Mouse (Mus musculus) mouse trophoblast stem cell (cell line): ENCODE measurements around the gene Lrrc66.

Experiments used
- in situ Hi-C, 2 experiments: fragments of 300-500 bp; cut with MseI, MboI; formaldehyde crosslinking; loops; 2 replicates in 1 of 2; 3 replicates in 1 of 2; pipeline ENCODE4 v1.15.1; 2025

Gene Lrrc66

DNA sequence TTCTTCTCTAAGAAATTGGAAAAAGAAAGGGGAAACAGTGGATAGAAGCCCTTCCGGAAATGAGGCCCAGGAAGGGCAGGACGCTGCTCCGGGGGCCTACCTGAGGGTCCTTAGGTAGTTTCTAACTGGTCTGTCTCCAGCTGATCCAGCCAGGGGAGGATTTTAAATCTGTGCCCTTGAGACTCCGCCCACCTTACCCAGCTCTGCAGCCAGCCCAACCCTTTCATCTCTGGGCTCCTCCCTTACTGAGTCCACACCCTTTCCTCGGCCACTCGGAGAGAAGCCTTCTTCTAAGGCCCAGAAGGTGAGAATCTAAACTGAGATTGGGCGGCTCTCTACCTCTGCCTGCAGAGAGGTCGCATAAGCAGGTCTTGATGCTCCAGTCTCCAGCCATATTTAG lies at the start of gene Lrrc66:
TSS of gene Lrrc66 (minus strand) at position 236 of the 400 bp plus-strand sequence.
- in situ Hi-C loops, result loop anchor here (5.0 to 10.0 kb wide), 3 partner anchors 87 to 205 kb away; no protein-coding TSS in a partner anchor

DNA sequence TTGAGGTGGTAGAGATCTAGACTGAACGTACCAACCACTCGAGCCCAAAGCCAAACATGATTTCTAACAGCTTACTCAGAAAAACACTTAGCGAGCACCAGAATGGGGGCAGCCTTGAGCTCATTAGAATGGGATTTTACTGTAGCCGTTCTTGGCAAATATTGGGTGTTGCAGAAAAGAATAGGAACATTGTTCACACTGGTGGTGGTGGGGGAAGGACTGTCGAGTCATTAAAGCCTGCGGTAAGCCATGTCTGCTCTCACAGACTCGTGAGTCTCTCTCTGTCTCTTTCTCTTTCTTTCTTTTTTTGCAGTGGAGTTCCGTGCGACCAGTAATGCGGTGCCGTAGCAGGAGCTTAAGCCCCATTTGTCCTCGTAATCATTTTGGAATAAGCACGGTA lies 44.3 kb upstream of the Lrrc66 start:
- in situ Hi-C loops, result loop anchor here in 1 of 2 experiments (25.0 kb wide), 1 partner anchor 611 kb away; no protein-coding TSS in a partner anchor

DNA sequence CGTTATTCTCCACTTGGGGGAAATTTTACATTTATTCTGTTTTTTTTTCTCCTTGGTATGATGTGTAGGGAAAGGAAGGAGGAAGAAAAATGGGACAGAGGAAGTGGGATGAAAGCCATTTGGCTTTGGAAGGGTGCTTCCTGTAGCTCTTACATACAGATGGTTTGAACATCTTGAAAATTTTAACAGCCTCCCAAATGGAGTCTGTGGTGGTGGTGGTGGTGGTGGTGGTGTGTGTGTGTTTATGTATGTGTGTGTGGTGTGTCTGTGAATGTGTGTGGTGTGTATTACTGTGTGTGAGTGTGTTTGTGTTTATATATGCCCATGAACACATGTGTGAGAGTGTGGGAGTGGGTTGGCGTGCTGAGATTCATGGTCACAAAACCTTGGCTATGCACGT lies 43.3 kb upstream of the Lrrc66 start:
- in situ Hi-C loops, result loop anchor here in 1 of 2 experiments (25.0 kb wide), 1 partner anchor 612 kb away; no protein-coding TSS in a partner anchor

DNA sequence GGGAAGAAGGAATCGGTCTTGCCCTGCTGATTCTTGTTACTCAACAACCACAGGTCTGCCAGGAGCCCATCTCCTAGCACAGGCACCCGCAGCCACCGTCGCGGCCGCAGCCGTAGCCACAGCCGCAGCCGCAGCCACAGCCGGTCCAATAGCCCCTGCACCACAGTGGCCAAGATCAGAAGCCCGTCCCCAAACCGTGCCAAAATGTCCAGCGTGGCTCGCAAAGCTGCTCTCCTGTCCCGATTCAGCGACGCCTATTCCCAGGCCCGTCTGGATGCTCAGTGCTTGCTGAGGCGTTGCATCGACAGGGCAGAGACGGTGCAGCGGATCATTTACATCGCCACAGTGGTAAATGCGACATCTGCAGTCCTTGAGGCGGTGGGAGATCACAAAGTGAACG lies 37.1 kb upstream of the Lrrc66 start:
- in situ Hi-C loops, result no loop called here

DNA sequence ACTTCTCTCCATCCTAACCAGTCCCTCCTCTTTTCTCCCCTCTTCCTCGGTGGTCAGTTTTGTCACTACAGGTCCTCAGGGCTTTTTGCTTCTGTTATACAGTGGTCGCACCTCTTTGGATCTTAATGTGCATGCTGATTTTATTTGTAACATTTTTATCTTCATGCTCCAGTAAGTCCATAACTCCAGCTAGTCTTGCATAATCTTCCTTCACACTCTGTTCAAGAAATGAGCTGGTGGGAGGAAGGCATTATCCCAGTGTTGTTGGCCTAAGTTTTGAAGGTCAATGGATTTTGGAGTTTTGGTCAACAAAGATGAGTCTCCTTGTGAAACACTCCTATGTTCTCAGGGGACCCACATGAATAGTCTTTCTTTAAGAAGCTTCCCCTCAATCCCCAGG lies 35.6 kb upstream of the Lrrc66 start:
- in situ Hi-C loops, result no loop called here

DNA sequence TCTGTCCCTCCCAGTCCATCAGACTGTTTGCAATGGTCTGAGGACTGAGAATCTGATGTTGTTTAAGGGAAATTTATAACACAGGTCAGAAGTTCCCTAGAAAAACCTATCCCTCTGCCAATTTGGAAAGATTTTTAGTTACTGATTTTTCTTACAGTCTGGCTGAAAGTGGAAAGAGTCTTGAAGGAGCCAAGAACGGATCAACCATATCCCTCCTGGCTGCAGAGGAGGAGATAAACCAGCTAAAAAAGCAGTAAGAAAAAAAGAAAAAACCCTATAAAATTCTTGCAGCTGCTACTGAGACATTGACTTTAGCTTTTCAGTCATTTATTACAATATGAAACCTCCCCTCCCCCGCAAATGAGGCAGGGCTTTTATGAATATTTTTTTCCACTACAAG lies 34.4 kb upstream of the Lrrc66 start:
- in situ Hi-C loops, result no loop called here

DNA sequence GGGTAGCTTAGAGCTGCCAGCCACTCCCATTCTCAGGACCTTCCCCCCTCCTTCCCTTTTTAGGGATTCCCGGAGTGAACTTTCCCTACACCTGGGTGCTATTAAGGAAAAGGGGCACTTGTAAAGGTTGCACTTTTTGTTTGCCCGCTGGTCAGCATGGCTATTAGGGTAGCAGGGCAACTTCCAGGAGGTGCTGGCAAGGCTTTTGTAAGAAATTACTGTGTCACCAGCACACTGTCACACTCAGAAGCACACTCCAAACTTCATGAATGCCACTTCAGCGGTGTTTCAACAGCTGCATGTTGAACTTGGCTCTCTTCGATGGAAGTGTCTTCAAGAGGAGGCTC lies 19.5 kb upstream of the Lrrc66 start:
- in situ Hi-C loops, result no loop called here

DNA sequence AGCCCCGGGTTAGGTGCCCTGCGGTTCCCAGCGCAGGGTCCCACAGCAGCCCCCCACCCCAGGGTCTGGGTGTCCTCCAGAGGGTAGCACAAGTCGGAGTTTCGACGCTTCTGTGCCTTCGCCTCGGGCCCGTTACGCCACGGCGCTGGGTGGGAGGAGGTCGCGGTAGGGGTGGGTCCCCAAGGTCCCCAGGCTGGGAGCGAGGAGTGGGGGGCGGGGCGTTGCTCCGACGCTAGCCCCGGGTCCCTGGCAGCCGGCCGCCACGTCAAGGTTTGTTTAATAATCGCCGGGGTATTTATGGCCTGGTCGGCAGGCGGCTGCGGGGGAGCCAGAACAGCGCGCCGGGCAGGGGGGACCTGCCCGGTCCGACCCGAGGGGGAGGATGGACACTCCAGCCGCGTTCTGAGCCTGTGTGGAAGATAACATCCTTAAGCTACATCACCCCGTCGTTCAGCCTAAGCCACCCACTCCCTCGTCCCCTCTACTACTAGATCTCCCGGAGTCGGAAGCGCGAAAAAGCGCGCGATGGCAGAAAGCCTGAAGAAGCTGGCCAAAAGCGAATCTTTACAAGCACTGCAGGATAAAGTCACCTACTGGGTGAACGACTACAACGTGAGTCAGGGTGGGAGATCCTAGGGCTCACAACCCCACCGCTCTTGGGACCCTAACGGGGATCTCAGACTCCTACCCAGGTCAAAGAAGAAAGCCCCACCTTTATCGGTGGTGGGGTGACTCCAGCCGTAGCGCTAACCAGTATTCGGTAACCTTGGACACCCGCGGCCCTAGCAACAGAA lies 18.9 kb upstream of the Lrrc66 start, which contains the start of gene Spata18:
TSS of gene Spata18 (plus strand) at position 319 of the 794 bp plus-strand sequence.
- in situ Hi-C loops, result no loop called here

DNA sequence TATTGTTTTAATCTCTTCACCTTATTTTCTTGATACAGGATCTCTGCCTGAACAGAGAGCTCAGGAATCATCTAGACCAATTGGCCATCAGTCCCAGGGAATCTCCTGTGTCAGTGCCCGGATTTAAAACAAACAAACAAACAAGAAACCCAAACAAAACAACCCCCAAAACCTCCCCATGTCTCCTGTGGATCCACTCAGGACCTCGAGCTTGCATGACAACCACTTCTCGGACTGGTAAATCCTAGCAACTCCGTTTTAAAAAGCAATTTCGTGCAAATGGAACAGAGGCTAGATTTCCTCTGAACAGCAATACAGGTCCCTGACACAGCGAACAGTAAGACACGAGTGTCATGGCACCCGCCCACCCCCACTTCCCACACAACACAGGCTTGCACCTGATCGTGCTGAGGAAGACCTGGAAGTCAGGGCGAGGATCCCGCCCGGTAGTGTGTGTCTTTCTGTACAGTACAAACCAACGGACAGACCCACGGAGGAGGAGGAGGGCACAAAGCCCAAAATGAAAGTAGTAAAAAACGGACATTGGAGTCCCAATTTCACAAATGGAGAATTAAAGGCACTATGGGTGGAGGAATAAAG lies 18.1 kb upstream of the Lrrc66 start:
- in situ Hi-C loops, result no loop called here

DNA sequence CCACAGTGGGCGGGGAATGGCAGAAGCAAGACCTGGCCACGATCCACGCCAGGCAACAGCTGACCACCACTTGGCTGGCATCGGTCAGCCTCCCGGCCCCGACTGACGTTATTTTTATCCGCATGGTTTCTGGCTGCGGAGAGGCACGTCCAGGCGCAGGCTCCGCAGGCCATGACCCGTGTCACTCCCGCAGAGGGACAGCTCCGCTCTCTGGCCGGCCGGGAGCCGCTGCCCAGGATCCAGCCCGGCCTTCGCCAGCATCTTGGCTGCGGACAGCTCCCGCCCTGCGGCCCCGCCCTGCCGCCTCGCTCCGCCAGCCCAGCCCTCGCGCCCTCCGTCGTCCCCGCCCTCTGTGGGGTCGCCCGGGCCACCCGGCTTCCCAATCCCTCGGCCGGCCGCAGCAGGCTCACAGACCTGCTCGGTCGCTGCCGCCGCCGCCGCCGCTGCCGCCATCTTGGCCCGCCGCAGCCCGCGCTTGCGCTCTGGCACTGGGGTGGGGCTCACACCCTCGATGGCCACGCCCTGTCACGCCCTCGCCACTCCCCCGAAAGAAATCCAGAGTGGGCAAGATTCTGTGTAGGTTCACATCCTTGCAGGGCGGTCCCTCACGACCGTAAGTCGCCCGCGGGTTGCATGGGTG lies 15.1 kb upstream of the Lrrc66 start, which contains the start of gene Sgcb:
TSS of gene Sgcb (minus strand) at position 530 of the 640 bp plus-strand sequence.
- in situ Hi-C loops, result no loop called here

DNA sequence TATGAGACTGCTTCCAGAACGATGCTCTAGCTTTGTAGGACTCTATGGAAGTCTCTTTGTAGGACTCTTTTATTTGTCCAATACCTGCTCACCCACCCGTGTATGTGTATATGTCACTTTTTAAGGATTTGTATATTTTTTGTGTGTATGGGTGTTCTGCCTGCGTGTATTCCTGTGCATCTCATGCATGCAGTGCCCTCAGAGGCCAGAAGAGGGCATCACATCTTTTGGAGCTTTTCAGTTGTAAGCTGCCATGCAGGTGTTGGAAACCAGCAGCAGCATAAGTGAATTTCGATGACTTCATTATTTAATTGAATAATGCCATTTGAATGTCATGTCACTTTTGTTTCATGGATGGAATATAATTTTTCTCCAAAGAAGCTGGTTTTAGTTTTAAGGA lies 9.8 kb upstream of the Lrrc66 start:
- in situ Hi-C loops, result no loop called here

DNA sequence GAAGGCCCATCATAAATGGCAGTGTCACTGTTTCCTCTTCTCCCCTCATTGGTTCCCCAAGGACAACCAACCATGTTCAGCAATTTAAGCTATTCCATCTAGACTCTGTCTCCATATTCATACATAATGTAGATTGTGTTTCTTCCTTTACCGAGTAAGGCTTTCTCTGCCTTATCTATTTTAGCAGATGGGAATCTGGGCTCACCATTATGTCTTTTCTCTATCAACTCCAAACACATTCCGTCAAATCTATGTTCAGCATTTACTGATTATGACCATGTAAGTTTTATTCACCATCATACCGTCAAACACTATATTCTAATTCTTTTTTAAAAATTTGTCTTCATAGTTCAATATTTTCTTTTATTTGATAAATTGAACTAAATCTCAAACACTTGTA lies 8.7 kb upstream of the Lrrc66 start:
- in situ Hi-C loops, result no loop called here

DNA sequence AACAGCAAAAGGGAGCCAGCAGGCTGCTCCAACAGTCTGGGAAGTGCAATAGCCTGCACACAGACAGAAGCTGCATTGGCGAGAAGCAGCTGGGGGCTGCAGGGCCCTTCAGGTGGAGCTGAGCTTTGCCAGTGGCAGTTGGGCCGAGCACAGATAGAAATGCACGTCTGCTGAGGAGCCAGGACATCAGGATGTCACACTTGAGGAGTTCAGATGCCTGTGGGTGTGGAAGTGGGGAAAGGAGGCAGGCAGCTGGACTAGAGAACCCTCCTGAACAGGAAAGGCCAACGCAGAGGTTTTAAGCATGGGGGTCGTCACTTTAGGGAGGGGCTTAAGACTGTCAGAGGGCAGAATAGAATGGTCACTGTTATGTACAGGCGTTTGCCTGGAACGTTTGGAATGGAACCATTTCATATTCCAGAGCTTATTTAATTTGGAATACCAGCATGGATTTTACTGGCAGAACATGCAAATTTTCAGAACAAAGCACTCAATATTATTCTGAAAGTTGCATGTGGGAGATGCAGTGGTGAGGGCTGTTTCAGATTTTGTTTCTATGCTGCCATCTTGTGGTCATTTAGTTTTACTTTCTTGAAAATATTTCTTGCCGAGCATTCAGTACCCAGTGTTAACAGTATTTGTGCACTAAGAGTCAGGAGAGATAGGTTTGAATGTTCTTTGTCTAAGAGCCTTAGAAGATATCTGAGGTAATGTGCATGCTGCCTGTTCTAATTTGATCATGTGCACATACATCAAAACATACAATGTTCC lies 5.2 kb upstream of the Lrrc66 start:
- in situ Hi-C loops, result loop anchor here (5.0 to 10.0 kb wide), 2 partner anchors 93 to 205 kb away; no protein-coding TSS in a partner anchor

DNA sequence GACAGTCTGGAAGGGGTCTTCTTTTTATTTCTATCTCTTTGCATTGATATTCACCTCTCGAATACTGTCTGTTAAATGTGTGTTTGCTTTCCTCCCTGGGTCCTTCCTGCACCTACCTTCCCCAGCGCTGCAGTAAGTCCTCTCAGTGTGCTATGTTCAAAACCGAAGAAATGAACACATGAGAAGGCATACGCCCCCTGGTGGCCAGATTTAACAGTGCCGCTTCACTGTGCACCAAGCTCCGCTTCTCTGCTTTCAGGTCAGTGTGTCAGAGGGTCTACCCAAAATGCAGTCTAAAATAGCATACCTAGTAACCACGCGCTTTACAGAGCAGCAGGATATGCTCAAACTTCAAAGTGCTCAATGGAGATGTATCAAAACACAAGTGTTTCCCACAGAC lies 815 bp upstream of the Lrrc66 start:
- in situ Hi-C loops, result loop anchor here (5.0 to 10.0 kb wide), 3 partner anchors 88 to 206 kb away; no protein-coding TSS in a partner anchor

DNA sequence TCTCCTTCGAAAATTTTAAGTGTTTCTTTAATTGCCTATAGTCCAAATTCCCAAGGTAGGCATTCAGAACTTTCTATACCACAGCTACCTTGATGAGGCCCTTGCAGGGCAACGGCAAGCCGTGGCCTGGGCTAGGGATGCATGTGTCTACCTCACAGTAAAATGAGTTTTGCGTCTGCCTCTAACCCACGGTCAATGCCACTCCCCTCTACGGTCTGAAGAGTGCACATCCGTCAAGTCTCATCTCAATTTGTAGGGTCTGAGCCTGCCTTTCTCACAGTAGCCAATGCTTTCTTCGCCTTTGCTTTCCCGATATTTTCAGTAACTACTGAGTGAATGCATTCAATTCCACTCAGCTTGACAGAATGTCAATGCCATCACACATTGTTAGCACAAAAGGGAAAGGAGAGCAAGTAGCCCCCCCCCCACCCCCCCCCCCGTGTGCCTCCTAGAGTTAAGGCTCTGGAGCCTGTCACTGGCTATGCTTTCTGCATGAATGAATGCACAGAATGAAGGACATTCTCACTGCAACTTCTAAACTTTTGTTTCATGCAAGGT lies 1.2 kb downstream of the Lrrc66 start:
- in situ Hi-C loops, result loop anchor here (5.0 to 10.0 kb wide), 3 partner anchors 86 to 204 kb away; no protein-coding TSS in a partner anchor

DNA sequence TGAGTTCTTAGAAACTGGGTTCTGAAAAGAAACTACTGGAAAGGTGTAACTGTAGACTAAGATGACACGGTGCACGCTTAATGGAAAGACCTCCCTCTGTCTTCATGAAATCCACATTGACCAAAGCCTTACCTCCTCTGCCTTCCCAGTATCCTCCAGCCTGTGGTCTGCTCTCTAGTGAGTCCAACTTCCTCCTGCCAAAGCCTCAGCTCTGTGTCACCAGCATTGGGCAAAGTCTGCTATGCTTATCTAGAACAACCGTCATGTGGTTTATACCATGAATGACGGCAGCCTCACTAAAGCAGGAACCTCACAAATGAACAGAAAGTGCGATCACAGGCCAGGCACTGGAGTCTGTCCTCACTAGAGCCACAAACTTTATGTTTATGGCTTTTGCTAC lies 2.2 kb downstream of the Lrrc66 start:
- in situ Hi-C loops, result loop anchor here (5.0 to 10.0 kb wide), 3 partner anchors 85 to 203 kb away; no protein-coding TSS in a partner anchor

DNA sequence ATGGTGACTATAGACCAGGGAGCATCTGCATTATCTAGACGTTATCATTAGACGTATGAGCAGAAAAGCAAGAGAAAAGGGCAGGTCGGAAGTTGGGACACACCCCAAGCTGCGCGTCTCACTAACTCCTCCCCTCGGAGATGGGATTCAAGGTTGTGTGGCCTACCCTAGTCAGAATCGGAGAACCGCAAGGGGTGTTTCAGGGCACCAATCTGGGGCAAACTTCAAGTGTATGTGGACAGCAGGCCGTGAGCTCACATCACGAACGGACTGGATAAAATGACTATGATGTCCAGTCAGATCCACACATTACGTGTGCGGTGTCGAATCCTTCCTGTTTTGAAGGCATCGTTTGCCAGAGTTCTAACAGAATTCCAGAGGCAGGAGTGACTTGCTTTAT lies 4.3 kb downstream of the Lrrc66 start:
- in situ Hi-C loops, result no loop called here

DNA sequence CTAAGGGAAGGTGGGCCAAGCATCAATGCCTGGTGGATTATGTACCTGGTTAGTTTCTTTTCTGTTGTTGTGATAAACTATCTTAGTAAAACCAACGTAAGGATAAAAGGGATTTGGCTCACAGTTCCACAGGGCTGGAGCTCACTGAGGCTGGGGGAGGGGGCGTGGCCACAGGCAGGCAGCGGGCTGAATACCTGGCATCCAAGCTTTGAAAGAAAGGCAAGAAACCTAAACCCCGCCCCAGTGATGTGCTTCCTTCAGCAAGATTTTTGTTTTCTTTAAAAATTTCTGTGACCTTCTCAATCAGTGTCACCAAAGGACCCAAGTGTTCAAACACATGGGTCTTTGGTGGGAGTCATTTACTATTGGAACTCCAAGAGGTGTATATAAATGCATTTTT lies 4.8 kb downstream of the Lrrc66 start:
- in situ Hi-C loops, result no loop called here

DNA sequence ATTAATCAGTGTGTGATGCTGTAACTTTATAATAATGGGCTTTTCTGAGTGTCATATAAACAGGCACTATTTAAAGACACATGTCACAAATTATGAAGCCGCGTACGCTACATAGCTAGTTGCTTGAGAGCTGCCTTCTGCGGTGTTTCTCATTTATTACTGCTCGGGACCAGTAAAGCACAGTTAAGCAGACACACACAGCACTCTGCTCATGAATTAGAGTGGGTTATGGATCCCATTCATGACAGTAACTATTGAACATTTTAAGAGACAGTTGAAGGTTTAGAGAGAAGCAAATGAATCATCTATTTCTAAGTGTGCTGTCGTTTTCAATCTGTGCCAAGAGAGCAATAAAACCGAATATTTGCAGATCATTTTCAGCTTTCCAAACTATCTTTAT lies 5.5 kb downstream of the Lrrc66 start:
- in situ Hi-C loops, result no loop called here

DNA sequence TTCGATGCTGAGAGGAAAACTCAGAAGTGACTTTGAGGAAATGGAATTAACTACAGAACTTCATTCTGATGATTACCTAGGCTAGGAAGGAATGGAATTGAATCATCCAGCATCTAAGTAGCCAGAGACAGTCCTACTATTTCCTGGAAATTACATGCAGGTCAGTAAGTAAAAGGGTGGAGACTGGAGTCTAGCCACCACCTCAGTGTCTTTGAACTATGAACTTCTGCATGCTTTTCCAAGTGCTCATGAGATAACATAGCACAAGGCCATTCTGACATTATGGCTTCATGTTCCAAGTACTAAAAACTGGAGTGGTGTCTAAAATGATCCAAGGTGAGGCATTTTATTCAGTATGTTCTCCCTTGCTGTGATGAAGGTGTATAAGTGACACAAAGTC lies 6.8 kb downstream of the Lrrc66 start:
- in situ Hi-C loops, result no loop called here

DNA sequence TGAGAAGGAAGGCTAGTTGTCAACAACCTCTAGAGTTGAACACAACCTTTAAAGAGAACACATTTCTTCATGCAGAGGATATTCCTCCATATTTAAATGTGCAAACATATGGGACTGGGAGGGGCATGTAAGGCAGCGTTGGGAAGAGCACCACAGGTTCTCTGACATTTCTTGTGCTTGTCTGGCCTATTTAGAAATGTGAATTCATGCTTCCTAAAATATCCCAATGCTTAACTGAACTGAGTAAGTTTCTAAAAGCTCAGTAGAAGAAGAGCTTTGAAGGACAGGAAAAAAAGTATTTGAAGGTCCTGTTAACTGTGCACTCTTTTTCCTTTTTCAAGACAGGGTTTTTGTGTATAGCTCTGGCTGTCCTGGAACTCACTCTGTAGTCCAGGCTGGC lies 13.4 kb downstream of the Lrrc66 start:
- in situ Hi-C loops, result no loop called here
